8 mouse cellular contexts compared by ENCODE assay signal in genomic region chr4:72200559-72201409, GRCm38 (mm10). TPM values are rescaled to one million over a fixed set of nuclear protein-coding genes. Genes with fewer than 3 reads are reported as not detected.
DNase-seq lines count a peak whose midpoint lies in the region; ATAC-seq lines count a peak whose summit lies in the region.

Gene Tle1 (minus strand): TSS chr4:72200919.

- ATAC-seq in megakaryocyte progenitor cell, adult 5-6 weeks (replicated peaks; ENCODE audit: poor library complexity), result peak; percentile 73

- DNase-seq in adipocyte (ENCODE audit: low spot score), result peak; percentile 98
- DNase-seq in embryo, embryonic 10 days (ENCODE audit: low spot score), result peak; percentile 99
- DNase-seq in gastrocnemius, postnatal 10 days, result peak; percentile 99
- peak; percentile 96 for DNase-seq in induced T-regulatory cell, adult 2 months (ENCODE audit: low read depth)
- peak; percentile 99 for DNase-seq in left cerebral cortex, adult 9 months (ENCODE audit: low spot score in 2 of 2)
- DNase-seq in right cerebral cortex, postnatal 14 days, result peak; percentile 99
- peak; percentile 99 to 100 for DNase-seq in urinary bladder, postnatal 36 days (ENCODE audit: low spot score in 2 of 2)

RNA-seq across cellular contexts. Expression of gene Tle1, which starts in this region (rescaled TPM):
- 10 to 100 TPM; 27.2 to 27.4 TPM for total RNA-seq in gastrocnemius, postnatal 10 days (2021)
- total RNA-seq in megakaryocyte progenitor cell, adult 5-6 weeks (2015), result 6.0 and 7.3 TPM in 2 replicates
- total RNA-seq in megakaryocyte progenitor cell, adult 5-6 weeks (2017), result 9.2 and 18.9 TPM in 2 replicates

Comparison
In these comparisons a context has a peak if more than half of its experiments do, and no peak if none do; other contexts are left out.
1. Peak in every context shown above with its lines: DNase-seq and ATAC-seq.